Comparison of ENCODE assay signal across 8 mouse cellular contexts in the genomic region with DNA sequence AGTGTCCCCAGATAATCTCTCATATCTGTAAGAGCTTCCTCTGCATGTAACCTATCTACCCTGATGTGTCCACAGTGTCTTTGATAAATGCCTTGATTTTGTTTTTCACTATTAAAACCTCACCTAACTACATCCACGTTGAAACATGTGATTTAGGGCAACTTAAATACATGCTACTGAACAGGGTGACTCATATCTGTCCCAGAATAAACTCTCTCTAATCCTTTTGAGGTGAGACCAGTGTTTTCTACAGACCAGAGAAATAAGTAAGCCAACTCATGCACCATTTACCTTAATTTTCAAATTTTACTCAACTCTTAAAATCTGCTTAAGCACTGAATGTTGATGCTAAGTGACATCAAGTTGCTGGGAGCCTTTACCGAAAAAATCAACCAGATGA. TPM values are rescaled to one million over a fixed set of nuclear protein-coding genes. Genes with fewer than 3 reads are reported as not detected.
DNase-seq lines count a peak whose midpoint lies in the region; ATAC-seq and TF ChIP-seq lines count a peak whose summit lies in the region.

No protein-coding gene starts in this region.

- H3K9me3 ChIP-seq in forebrain, embryonic 14.5 days (replicated peaks; ENCODE audit: control insufficient read depth, low read length): no peaks in the 10 kb centered on the region
- no peaks in the 10 kb centered on the region for H3K9me3 ChIP-seq in liver, embryonic 13.5 days (replicated peaks)

- H3K9ac ChIP-seq in forebrain, embryonic 14.5 days (ENCODE audit: low read length): peak overlapping the region; percentile 97
- peak overlapping the region; percentile 82 for H3K9ac ChIP-seq in liver, embryonic 13.5 days

- no peak for ATAC-seq in forebrain, embryonic 14.5 days
- no peak for ATAC-seq in liver, embryonic 13.5 days (ENCODE audit: low read depth)

- no peak for DNase-seq in gastrocnemius, adult 2 months
- DNase-seq in gastrocnemius, postnatal 4 days (ENCODE audit: low spot score in 2 of 2): no peak
- peak; percentile 21 for DNase-seq in CD4-positive helper T cell, adult 2 months (ENCODE audit: low read depth, low spot score)
- no peak for DNase-seq in forebrain, embryonic 14.5 days (ENCODE audit: low spot score)
- DNase-seq in liver, embryonic 13.5 days: no peak
- no peak for DNase-seq in layer of hippocampus, adult 18-20 months (ENCODE audit: low spot score in 2 of 2)
- DNase-seq in adrenal gland, postnatal 10 days: no peak
- no peak for DNase-seq in urinary bladder, postnatal 14 days (ENCODE audit: low spot score)

- intact Hi-C loops in gastrocnemius, adult 2 months (cut with DNase I): loop anchor here (5.0 kb wide), 1 partner anchor 524 kb away; a partner anchor contains a TSS

- H3K4me2 ChIP-seq in forebrain, embryonic 14.5 days (ENCODE audit: low read length): peak overlapping the region; percentile 82
- peak overlapping the region; percentile 71 for H3K4me2 ChIP-seq in liver, embryonic 13.5 days

- H3K4me1 ChIP-seq in forebrain, embryonic 14.5 days (ENCODE audit: control insufficient read depth, insufficient read depth, low read length): peaks cover 24% of the 10 kb centered on the region
- H3K4me1 ChIP-seq in liver, embryonic 13.5 days (replicated peaks): peaks cover 13% of the 10 kb centered on the region

- H3K4me3 ChIP-seq in gastrocnemius, adult 2 months: peak overlapping the region; percentile 91
- peak overlapping the region; percentile 68 for H3K4me3 ChIP-seq in forebrain, embryonic 14.5 days (ENCODE audit: low read depth, low read length)
- peak overlapping the region; percentile 75 for H3K4me3 ChIP-seq in liver, embryonic 13.5 days (replicated peaks)

- H3K27me3 ChIP-seq in forebrain, embryonic 14.5 days (replicated peaks; ENCODE audit: control insufficient read depth, insufficient read depth, low read length): 0 out of 2 replicates have a peak, but pooled peaks cover 3% of the 10 kb centered on the region
- no peaks in the 10 kb centered on the region for H3K27me3 ChIP-seq in liver, embryonic 13.5 days

- WGBS in forebrain, embryonic 14.5 days: 15% methylated on average over 2 of the region's 2 CpGs
- 5% methylated on average over 2 of the region's 2 CpGs for WGBS in liver, embryonic 13.5 days (ENCODE audit: insufficient replicate concordance)

- no peak for TF ChIP-seq CTCF in gastrocnemius, adult 2 months (IDR thresholded peaks at IDR 0.05)

- peak overlapping the region; percentile 98 for H3K27ac ChIP-seq in gastrocnemius, adult 2 months
- H3K27ac ChIP-seq in forebrain, embryonic 14.5 days (ENCODE audit: low read depth, low read length): peak overlapping the region; percentile 99
- peak overlapping the region; percentile 63; the same call in 1 of the 2 replicates for H3K27ac ChIP-seq in liver, embryonic 13.5 days

- peaks cover 25% of the 10 kb centered on the region for H3K36me3 ChIP-seq in forebrain, embryonic 14.5 days (ENCODE audit: control insufficient read depth, insufficient read depth, low read length)
- H3K36me3 ChIP-seq in liver, embryonic 13.5 days: peaks cover 14% of the 10 kb centered on the region

RNA-seq across cellular contexts. Expression of a gene that starts 0.7 kb away (rescaled TPM):
- total RNA-seq in gastrocnemius, adult 2 months (2021): 10 to 100 TPM in 1 of 2 experiments, 1 to 10 TPM in 1; 9.8 to 12.6 TPM
- 10 to 100 TPM; 17.4 to 19.3 TPM for total RNA-seq in gastrocnemius, postnatal 4 days (2021)
- 50.9 and 63.9 TPM in 2 replicates for polyA plus RNA-seq in forebrain, embryonic 14.5 days (2014; fragmentation: Nextera tagmentation; extraction: Ambion mirVana)
- polyA plus RNA-seq in liver, embryonic 13.5 days (2015; fragmentation: Nextera tagmentation; extraction: Ambion mirVana): 3.7 and 4.9 TPM in 2 replicates
- total RNA-seq in layer of hippocampus, adult 18-20 months (2021): 10 to 100 TPM; 19.3 to 20.0 TPM
- 10 to 100 TPM; 12.5 to 17.9 TPM for total RNA-seq in adrenal gland, postnatal 10 days (2021)

RNA-seq across cellular contexts. Expression of a gene that starts 51.9 kb away (rescaled TPM):
- total RNA-seq in gastrocnemius, adult 2 months (2021): not detected
- not detected for total RNA-seq in gastrocnemius, postnatal 4 days (2021)
- not detected in 2 replicates for polyA plus RNA-seq in forebrain, embryonic 14.5 days (2014; fragmentation: Nextera tagmentation; extraction: Ambion mirVana)
- not detected in 2 replicates for polyA plus RNA-seq in liver, embryonic 13.5 days (2015; fragmentation: Nextera tagmentation; extraction: Ambion mirVana)
- total RNA-seq in layer of hippocampus, adult 18-20 months (2021): not detected
- not detected for total RNA-seq in adrenal gland, postnatal 10 days (2021)
